Mouse (Mus musculus): ENCODE data around the gene Taf15. TPM values are rescaled to one million over a fixed set of nuclear protein-coding genes. Genes with fewer than 3 reads are reported as not detected.

The Taf15 gene
- total and polyA plus RNA-seq, 3 experiments: 31.8 to 236 TPM; not detected in 1

DNA sequence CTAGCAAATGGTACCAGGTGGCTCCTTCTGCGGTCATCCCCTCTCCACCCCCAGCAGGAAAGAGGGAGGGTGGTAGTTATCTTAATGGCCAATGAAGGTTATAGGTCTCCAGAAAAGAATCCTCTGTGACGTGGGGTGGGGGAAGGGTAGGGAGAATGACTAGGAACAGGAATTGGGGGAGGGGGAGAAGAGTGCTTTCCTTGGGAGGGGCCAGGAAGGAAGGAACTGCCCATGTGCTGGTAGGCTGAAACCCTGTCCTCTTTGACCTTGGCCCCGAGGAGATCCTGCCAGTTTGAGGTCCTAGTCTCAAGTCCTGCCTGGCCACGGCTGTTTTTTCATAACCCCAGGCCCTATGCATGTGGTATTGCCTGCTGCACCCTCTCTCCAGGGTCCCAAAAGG is 23.6 kb upstream of the Taf15 start:
- peaks cover 2 to 19% of the 10 kb centered on the region in 2 experiments; a peak in 3 of 4 replicates for H3K27me3 ChIP-seq (ENCODE audit: control insufficient read depth in 1 of 2, insufficient read depth in 2 of 2, low read length in 2 of 2)
- H3K9ac ChIP-seq (ENCODE audit: control insufficient read depth, low read depth, low read length, poor library complexity, severe bottlenecking): no peak overlapping the region
- H3K27ac ChIP-seq (ENCODE audit: control insufficient read depth, low read depth, low read length): no peak overlapping the region
- no peak for DNase-seq (ENCODE audit: low read depth, low spot score)
- no peaks in the 10 kb centered on the region for H3K79me2 ChIP-seq (ENCODE audit: control insufficient read depth, insufficient read depth, low read length, poor library complexity)
- TF ChIP-seq SMC3 (IDR thresholded peaks at IDR 0.05; ENCODE audit: low read depth, low read length) (no peak), RAD21 (IDR thresholded peaks at IDR 0.05; ENCODE audit: low read depth, low read length) (no peak), MAX (IDR thresholded peaks at IDR 0.05; ENCODE audit: low read length) (no peak), RCOR1 (IDR thresholded peaks at IDR 0.05; ENCODE audit: low read depth, low read length) (no peak), UBTF (IDR thresholded peaks at IDR 0.05; ENCODE audit: borderline replicate concordance, insufficient read depth, low read depth, low read length) (no peak), ZKSCAN1 (IDR thresholded peaks at IDR 0.05; ENCODE audit: low read depth, low read length) (no peak), GATA1 (IDR thresholded peaks at IDR 0.05; ENCODE audit: low read depth, low read length) (no peak), NELFE (IDR thresholded peaks at IDR 0.05; ENCODE audit: low read depth, low read length) (no peak), HCFC1 (IDR thresholded peaks at IDR 0.05; ENCODE audit: low read depth, low read length) (no peak), MEF2A (IDR thresholded peaks at IDR 0.05; ENCODE audit: extremely low read depth, insufficient replicate concordance, low read depth, low read length, poor library complexity, severe bottlenecking) (no peak), CHD1 (IDR thresholded peaks at IDR 0.05; ENCODE audit: low read depth, low read length) (no peak), EP300 (IDR thresholded peaks at IDR 0.05; ENCODE audit: low read depth in 1 of 2, low read length in 2 of 2) (no peak), ZC3H11A (IDR thresholded peaks at IDR 0.05; ENCODE audit: low read depth, low read length) (no peak)
- no peak overlapping the region for H3K4me3 ChIP-seq (ENCODE audit: control insufficient read depth in 1 of 2, insufficient read depth in 1 of 2, low read depth in 2 of 2, low read length in 2 of 2)
- H3K4me1 ChIP-seq (ENCODE audit: control insufficient read depth in 1 of 2, insufficient read depth in 2 of 2, low read length in 2 of 2): no peaks in the 10 kb centered on the region
- H3K36me3 ChIP-seq (ENCODE audit: control insufficient read depth in 1 of 2, insufficient read depth in 2 of 2, low read length in 2 of 2): no peaks in the 10 kb centered on the region
- H3K9me3 ChIP-seq (replicated peaks; ENCODE audit: insufficient read depth, low read length): no peaks in the 10 kb centered on the region

- no peak overlapping the region for H3K27ac ChIP-seq (ENCODE audit: control insufficient read depth, low read depth, low read length)
- H3K27me3 ChIP-seq (ENCODE audit: control insufficient read depth in 1 of 2, insufficient read depth in 2 of 2, low read length in 2 of 2): peaks cover 4 to 23% of the 10 kb centered on the region in 2 experiments
- no peaks in the 10 kb centered on the region for H3K79me2 ChIP-seq (ENCODE audit: control insufficient read depth, insufficient read depth, low read length, poor library complexity)
- H3K4me3 ChIP-seq (ENCODE audit: control insufficient read depth in 1 of 2, insufficient read depth in 1 of 2, low read depth in 2 of 2, low read length in 2 of 2): no peak overlapping the region
- TF ChIP-seq RAD21 (IDR thresholded peaks at IDR 0.05; ENCODE audit: low read depth, low read length): no peak
- TF ChIP-seq POLR2AphosphoS2 (IDR thresholded peaks at IDR 0.05; ENCODE audit: low read length): no peak
- no peak for TF ChIP-seq ZMIZ1 (IDR thresholded peaks at IDR 0.05; ENCODE audit: low read depth, low read length)
- TF ChIP-seq GABPA (IDR thresholded peaks at IDR 0.05; ENCODE audit: low read depth, low read length): no peak
- TF ChIP-seq SIN3A (IDR thresholded peaks at IDR 0.05; ENCODE audit: low read length): no peak
- TF ChIP-seq KAT2A (conservative IDR thresholded peaks at IDR 0.05; ENCODE audit: low read depth, low read length): no peak
- TF ChIP-seq MXI1 (IDR thresholded peaks at IDR 0.05; ENCODE audit: low read depth, low read length): no peak
- no peaks in the 10 kb centered on the region for H3K4me1 ChIP-seq (ENCODE audit: control insufficient read depth in 1 of 2, insufficient read depth in 2 of 2, low read length in 2 of 2)
- no peaks in the 10 kb centered on the region for H3K9me3 ChIP-seq (replicated peaks; ENCODE audit: insufficient read depth, low read length)
- no peak for DNase-seq (ENCODE audit: low read depth, low spot score)
- H3K9ac ChIP-seq (ENCODE audit: control insufficient read depth, low read depth, low read length, poor library complexity, severe bottlenecking): no peak overlapping the region
- no peaks in the 10 kb centered on the region for H3K36me3 ChIP-seq (ENCODE audit: control insufficient read depth in 1 of 2, insufficient read depth in 2 of 2, low read length in 2 of 2)
Observed at GRCm38 (mm10) chr11:83450550-83450949, 22.3 kb upstream of the Taf15 start.

Data from MEL (cell line).